Mouse (Mus musculus): ENCODE results near the gene Tead4. TPM values are rescaled to one million over a fixed set of nuclear protein-coding genes. Genes with fewer than 3 reads are reported as not detected.
"Not testable (repeated sequence)": the region's sequence is repeated elsewhere in the genome, so short reads cannot be mapped to it uniquely, and the experiment has no call there.

The Tead4 gene
- polyA plus RNA-seq, 1 experiment: 70.9 TPM

DNA sequence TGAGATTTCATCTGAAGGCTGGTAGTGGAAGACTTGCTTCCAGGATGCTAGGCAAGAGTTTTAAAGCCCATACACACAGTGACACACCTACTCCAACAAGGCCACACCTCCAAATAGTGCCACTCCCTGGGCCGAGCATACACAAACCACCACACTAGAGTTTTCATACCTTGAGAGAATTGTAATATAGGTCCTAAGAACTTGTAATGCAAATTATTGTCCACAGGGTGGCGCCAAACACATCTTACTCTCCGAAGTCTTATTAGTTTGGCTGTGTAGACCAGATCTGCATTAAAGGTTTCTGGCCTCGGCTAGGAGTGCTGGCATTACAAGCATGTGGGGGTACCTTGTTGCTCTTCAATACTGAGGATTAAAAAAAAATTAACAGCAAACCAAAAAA, 17.7 kb upstream of the Tead4 start:
- no peaks in the 10 kb centered on the region for H3K27me3 ChIP-seq (ENCODE audit: control insufficient read depth, insufficient read depth, insufficient read length)
- no peaks in the 10 kb centered on the region for H3K79me2 ChIP-seq (ENCODE audit: control insufficient read depth, insufficient read depth)
- H3K4me3 ChIP-seq: no peak overlapping the region
- peaks cover 4% of the 10 kb centered on the region for H3K36me3 ChIP-seq (ENCODE audit: control insufficient read depth, insufficient read depth)
- no peak overlapping the region for H3K4me2 ChIP-seq (ENCODE audit: low read depth)
- TF ChIP-seq SRF (IDR thresholded peaks at IDR 0.05; ENCODE audit: control insufficient read depth, insufficient read length, low read depth) (no peak), POLR2AphosphoS2 (IDR thresholded peaks at IDR 0.05; ENCODE audit: insufficient read length, low read depth) (no peak), USF1 (IDR thresholded peaks at IDR 0.05; ENCODE audit: low read depth) (no peak), TCF3 (IDR thresholded peaks at IDR 0.05; ENCODE audit: insufficient read length, low read depth) (no peak), TCF12 (IDR thresholded peaks at IDR 0.05; ENCODE audit: insufficient read depth, poor library complexity, severe bottlenecking) (no peak), REST (IDR thresholded peaks at IDR 0.05; ENCODE audit: insufficient read depth, insufficient read length) (no peak), MYOG (IDR thresholded peaks at IDR 0.05; ENCODE audit: control insufficient read depth in 1 of 3, insufficient read depth in 1 of 3, insufficient read length in 2 of 3, low read depth in 2 of 3) (no peak)
- H3ac ChIP-seq (ENCODE audit: control insufficient read depth, insufficient read length): no peak overlapping the region

- Histone ChIP-seq H3K27me3 (ENCODE audit: control insufficient read depth, insufficient read depth, insufficient read length) (no peaks in the 10 kb centered on the region), H3K4me3 (no peak overlapping the region), H3K79me2 (ENCODE audit: control insufficient read depth, insufficient read depth) (no peaks in the 10 kb centered on the region), H3K4me2 (ENCODE audit: low read depth) (no peak overlapping the region), H3ac (ENCODE audit: control insufficient read depth, insufficient read length) (no peak overlapping the region), H3K36me3 (ENCODE audit: control insufficient read depth, insufficient read depth) (no peaks in the 10 kb centered on the region)
- TF ChIP-seq E2F4 (IDR thresholded peaks at IDR 0.05; ENCODE audit: insufficient read depth) (no peak), POLR2AphosphoS2 (IDR thresholded peaks at IDR 0.05; ENCODE audit: insufficient read length, low read depth) (no peak), MAX (IDR thresholded peaks at IDR 0.05; ENCODE audit: low read depth) (no peak), REST (IDR thresholded peaks at IDR 0.05; ENCODE audit: insufficient read depth, insufficient read length) (no peak), POLR2A (IDR thresholded peaks at IDR 0.05; ENCODE audit: insufficient read length, low read depth) (no peak), CEBPB (IDR thresholded peaks at IDR 0.05; ENCODE audit: insufficient read depth, poor library complexity, severe bottlenecking) (no peak)
These were observed 15.0 kb upstream of the Tead4 start for GRCm38 (mm10) chr6:128315597-128315996.

- H3K36me3 ChIP-seq (ENCODE audit: control insufficient read depth, insufficient read depth): no peaks in the 10 kb centered on the region
- no peak overlapping the region for H3ac ChIP-seq (ENCODE audit: control insufficient read depth, insufficient read length)
- no peaks in the 10 kb centered on the region for H3K79me2 ChIP-seq (ENCODE audit: control insufficient read depth, insufficient read depth)
- no peak for TF ChIP-seq MYOD1 (IDR thresholded peaks at IDR 0.05; ENCODE audit: control insufficient read depth in 1 of 3, insufficient read length in 2 of 3, low read depth in 2 of 3)
- TF ChIP-seq SRF (IDR thresholded peaks at IDR 0.05; ENCODE audit: control insufficient read depth, insufficient read length, low read depth): no peak
- TF ChIP-seq MAX (IDR thresholded peaks at IDR 0.05; ENCODE audit: low read depth): no peak
- no peak for TF ChIP-seq MYOG (IDR thresholded peaks at IDR 0.05; ENCODE audit: control insufficient read depth in 1 of 3, insufficient read depth in 1 of 3, insufficient read length in 2 of 3, low read depth in 2 of 3)
- TF ChIP-seq POLR2A (IDR thresholded peaks at IDR 0.05; ENCODE audit: insufficient read length, low read depth): no peak
- no peak for TF ChIP-seq CEBPB (IDR thresholded peaks at IDR 0.05; ENCODE audit: insufficient read depth, poor library complexity, severe bottlenecking)
- no peak for TF ChIP-seq TCF3 (IDR thresholded peaks at IDR 0.05; ENCODE audit: insufficient read length, low read depth)
- TF ChIP-seq REST (IDR thresholded peaks at IDR 0.05; ENCODE audit: insufficient read depth, insufficient read length): no peak
- TF ChIP-seq USF1 (IDR thresholded peaks at IDR 0.05; ENCODE audit: low read depth): no peak
- TF ChIP-seq TCF12 (IDR thresholded peaks at IDR 0.05; ENCODE audit: insufficient read depth, poor library complexity, severe bottlenecking): no peak
- TF ChIP-seq POLR2AphosphoS2 (IDR thresholded peaks at IDR 0.05; ENCODE audit: insufficient read length, low read depth): no peak
- no peak for TF ChIP-seq E2F4 (IDR thresholded peaks at IDR 0.05; ENCODE audit: insufficient read depth)
- H3K27me3 ChIP-seq (ENCODE audit: control insufficient read depth, insufficient read depth, insufficient read length): no peaks in the 10 kb centered on the region
- no peak overlapping the region for H3K4me2 ChIP-seq (ENCODE audit: low read depth)
- no peak overlapping the region for H3K4me3 ChIP-seq
These were observed 14.2 kb upstream of the Tead4 start for GRCm38 (mm10) chr6:128314796-128315195.

DNA sequence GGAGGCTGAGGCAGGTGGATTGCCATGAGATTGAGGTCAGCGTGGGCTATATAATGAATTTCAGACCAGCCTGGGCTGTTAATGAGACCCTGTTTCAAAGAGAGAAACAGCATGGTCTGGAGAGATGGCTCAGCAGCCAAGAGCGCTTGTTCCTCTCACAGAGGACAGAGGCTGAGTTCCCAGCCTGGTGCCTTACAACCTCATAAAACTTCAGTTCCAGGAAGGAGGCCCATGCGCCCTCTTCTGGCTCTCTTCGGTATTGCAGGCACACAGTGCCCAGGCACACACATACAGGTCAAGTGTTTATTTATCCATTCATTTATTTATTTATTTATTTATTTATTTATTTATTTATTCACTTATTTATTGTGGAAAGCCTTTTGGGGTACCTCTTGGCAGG, 7.7 kb upstream of the Tead4 start:
- Histone ChIP-seq H3K27me3 (ENCODE audit: control insufficient read depth, insufficient read depth, insufficient read length) (no peaks in the 10 kb centered on the region), H3K4me2 (ENCODE audit: low read depth) (no peak overlapping the region), H3K4me3 (no peak overlapping the region), H3K36me3 (ENCODE audit: control insufficient read depth, insufficient read depth) (no peaks in the 10 kb centered on the region), H3K79me2 (ENCODE audit: control insufficient read depth, insufficient read depth) (no peaks in the 10 kb centered on the region), H3ac (ENCODE audit: control insufficient read depth, insufficient read length) (no peak overlapping the region)
- TF ChIP-seq TCF12 (IDR thresholded peaks at IDR 0.05; ENCODE audit: insufficient read depth, poor library complexity, severe bottlenecking): no peak
- TF ChIP-seq MYOG (IDR thresholded peaks at IDR 0.05; ENCODE audit: control insufficient read depth in 1 of 3, insufficient read depth in 1 of 3, insufficient read length in 2 of 3, low read depth in 2 of 3): no peak
- TF ChIP-seq POLR2A (IDR thresholded peaks at IDR 0.05; ENCODE audit: insufficient read length, low read depth): no peak
- TF ChIP-seq SRF (IDR thresholded peaks at IDR 0.05; ENCODE audit: control insufficient read depth, insufficient read length, low read depth): no peak
- TF ChIP-seq MYOD1 (IDR thresholded peaks at IDR 0.05; ENCODE audit: control insufficient read depth in 1 of 3, insufficient read length in 2 of 3, low read depth in 2 of 3): no peak
- TF ChIP-seq REST (IDR thresholded peaks at IDR 0.05; ENCODE audit: insufficient read depth, insufficient read length): no peak
- no peak for TF ChIP-seq CEBPB (IDR thresholded peaks at IDR 0.05; ENCODE audit: insufficient read depth, poor library complexity, severe bottlenecking)
- TF ChIP-seq USF1 (IDR thresholded peaks at IDR 0.05; ENCODE audit: low read depth): no peak
- no peak for TF ChIP-seq POLR2AphosphoS2 (IDR thresholded peaks at IDR 0.05; ENCODE audit: insufficient read length, low read depth)
- TF ChIP-seq MAX (IDR thresholded peaks at IDR 0.05; ENCODE audit: low read depth): no peak
- TF ChIP-seq TCF3 (IDR thresholded peaks at IDR 0.05; ENCODE audit: insufficient read length, low read depth): no peak
- no peak for TF ChIP-seq E2F4 (IDR thresholded peaks at IDR 0.05; ENCODE audit: insufficient read depth)

- no peak overlapping the region for H3K4me3 ChIP-seq
- H3K4me2 ChIP-seq (ENCODE audit: low read depth): no peak overlapping the region
- H3K79me2 ChIP-seq (ENCODE audit: control insufficient read depth, insufficient read depth): peaks cover 4% of the 10 kb centered on the region
- H3ac ChIP-seq (ENCODE audit: control insufficient read depth, insufficient read length): no peak overlapping the region
- H3K27me3 ChIP-seq (ENCODE audit: control insufficient read depth, insufficient read depth, insufficient read length): no peaks in the 10 kb centered on the region
- TF ChIP-seq SRF (IDR thresholded peaks at IDR 0.05; ENCODE audit: control insufficient read depth, insufficient read length, low read depth): no peak
- TF ChIP-seq CEBPB (IDR thresholded peaks at IDR 0.05; ENCODE audit: insufficient read depth, poor library complexity, severe bottlenecking): no peak
- no peak for TF ChIP-seq POLR2AphosphoS2 (IDR thresholded peaks at IDR 0.05; ENCODE audit: insufficient read length, low read depth)
- no peak for TF ChIP-seq TCF3 (IDR thresholded peaks at IDR 0.05; ENCODE audit: insufficient read length, low read depth)
- no peak for TF ChIP-seq TCF12 (IDR thresholded peaks at IDR 0.05; ENCODE audit: insufficient read depth, poor library complexity, severe bottlenecking)
- no peaks in the 10 kb centered on the region for H3K36me3 ChIP-seq (ENCODE audit: control insufficient read depth, insufficient read depth)
These were observed 4.2 kb upstream of the Tead4 start for GRCm38 (mm10) chr6:128304801-128305200.

DNA sequence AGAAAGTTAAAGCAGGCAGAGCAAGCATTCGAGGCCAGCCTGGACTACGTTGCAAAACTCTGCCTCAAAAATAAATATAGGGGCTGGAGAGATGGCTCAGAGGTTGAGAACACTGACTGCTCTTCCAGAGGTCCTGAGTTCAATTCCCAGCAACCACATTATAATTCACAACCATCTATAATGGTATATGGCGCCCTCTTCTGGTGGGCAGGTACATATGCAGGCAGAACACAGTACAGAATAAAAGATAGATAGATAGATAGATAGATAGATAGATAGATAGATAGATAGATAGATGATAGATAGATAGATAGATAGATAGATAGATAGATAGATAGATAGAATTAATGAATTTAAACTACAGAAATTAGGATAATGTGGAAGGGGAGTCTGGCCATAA, 2.0 kb upstream of the Tead4 start:
- not testable (repeated sequence) for H3K4me3 ChIP-seq; H3K27me3 ChIP-seq (ENCODE audit: control insufficient read depth, insufficient read depth, insufficient read length); H3K4me2 ChIP-seq (ENCODE audit: low read depth); H3ac ChIP-seq (ENCODE audit: control insufficient read depth, insufficient read length); H3K36me3 ChIP-seq (ENCODE audit: control insufficient read depth, insufficient read depth)
- peaks cover 25% of the 10 kb centered on the region for H3K79me2 ChIP-seq (ENCODE audit: control insufficient read depth, insufficient read depth)
